Mouse (Mus musculus): ENCODE data around the gene Gm17509.
"Not testable (repeated sequence)": the region's sequence is repeated elsewhere in the genome, so short reads cannot be mapped to it uniquely, and the experiment has no call there.

The Gm17509 gene

DNA sequence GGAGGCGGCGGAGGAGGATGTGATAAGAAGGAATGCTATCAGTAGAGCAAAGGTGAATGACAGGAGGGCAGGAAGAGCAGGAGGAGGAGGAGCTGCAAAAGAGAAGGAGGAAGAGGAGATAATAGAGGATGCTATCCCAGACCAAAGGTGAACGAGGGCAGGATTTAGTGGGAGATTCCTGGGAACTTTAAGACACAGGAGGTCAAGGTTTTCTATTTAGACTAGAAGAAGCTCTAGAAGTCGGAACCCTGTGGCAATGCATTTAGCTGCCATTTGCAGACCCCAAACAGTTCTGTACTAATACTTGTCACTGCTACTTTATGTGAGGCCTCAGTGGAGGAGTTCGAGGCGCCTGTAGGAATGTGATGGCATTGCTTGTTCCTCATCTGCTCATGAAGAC lies 12.6 kb downstream of the Gm17509 start, which contains the start of gene Emb:
Gene Emb (plus strand): TSS at position 301 of the 400 bp plus-strand sequence.
- no peak for DNase-seq (ENCODE audit: low read depth in 2 of 2, low spot score in 2 of 2)

DNA sequence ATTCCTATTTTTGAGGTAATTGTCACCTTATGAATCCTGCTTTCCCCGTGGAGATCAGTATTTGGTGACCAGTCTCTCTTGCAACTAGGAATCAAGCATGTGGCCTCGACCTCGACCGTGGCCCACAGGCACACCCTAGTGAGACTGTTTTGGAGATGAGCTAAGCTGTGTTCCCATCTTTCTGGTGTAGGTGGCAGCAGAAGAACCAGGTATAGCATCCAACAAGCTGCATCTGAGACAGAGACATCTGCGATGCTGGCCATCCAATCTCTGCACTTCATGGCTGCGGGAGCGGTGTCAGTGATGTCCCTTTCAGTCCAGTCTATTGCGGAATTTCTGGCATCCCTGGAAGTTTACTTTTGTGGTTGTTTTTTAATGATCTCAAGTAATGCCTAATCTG lies 14.8 kb downstream of the Gm17509 start:
- no peak for DNase-seq (ENCODE audit: low read depth in 2 of 2, low spot score in 2 of 2)

DNA sequence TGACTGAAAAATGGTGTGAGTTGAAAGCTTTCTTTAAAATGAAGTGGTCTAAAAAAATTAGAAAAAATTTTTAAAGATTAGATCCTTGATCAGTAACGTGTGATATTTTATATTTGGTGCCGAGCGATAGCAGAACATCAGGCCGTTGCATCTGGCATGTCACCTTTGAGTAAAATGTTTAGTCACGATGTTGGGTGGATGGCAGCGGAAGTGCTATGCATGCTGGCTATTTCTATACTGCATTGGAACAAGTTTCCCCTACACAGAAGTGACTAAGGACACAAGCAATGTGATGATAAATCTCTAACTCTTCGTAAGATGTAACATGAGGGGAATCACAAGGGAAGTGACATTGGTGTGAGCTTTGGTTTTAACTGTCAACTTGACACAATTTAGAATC lies 16.2 kb downstream of the Gm17509 start:
- no peak for DNase-seq (ENCODE audit: low read depth in 2 of 2, low spot score in 2 of 2)

DNA sequence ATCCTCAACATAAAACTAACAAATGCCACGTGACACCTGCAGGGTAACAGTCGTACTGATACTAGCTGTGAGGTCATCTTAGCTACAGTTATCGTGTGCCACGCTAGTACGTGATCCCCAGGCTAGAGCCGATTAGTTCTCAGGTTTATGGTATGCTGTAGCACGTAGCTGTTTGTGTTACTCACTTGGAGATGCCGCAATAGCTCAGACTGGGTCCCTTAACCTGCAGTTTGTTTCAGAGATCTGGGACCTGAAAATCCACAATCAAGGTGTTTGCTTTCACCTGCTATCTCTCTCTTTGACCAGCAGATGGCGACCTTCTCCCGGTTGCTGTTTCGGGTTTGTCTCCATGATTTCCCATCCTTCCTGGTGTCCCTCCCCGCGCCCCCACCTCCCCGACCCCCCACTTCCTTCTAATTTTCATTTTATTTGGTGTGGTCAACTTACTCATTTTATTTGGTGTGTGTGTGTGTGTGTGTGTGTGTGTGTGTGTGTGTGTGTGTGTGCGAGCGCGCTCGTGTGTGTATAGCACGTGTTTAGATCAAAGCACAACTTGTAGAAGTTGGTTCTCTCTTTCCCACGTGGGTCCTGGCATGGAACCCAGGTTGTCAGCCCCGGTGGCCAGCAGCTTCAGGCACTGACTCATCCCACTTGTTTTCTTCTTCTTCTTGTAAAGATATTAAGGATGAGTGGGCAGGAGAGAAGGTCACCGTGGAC lies 18.0 kb downstream of the Gm17509 start:
- DNase-seq (ENCODE audit: low read depth in 2 of 2, low spot score in 2 of 2) = peak; percentile 40 to 56

DNA sequence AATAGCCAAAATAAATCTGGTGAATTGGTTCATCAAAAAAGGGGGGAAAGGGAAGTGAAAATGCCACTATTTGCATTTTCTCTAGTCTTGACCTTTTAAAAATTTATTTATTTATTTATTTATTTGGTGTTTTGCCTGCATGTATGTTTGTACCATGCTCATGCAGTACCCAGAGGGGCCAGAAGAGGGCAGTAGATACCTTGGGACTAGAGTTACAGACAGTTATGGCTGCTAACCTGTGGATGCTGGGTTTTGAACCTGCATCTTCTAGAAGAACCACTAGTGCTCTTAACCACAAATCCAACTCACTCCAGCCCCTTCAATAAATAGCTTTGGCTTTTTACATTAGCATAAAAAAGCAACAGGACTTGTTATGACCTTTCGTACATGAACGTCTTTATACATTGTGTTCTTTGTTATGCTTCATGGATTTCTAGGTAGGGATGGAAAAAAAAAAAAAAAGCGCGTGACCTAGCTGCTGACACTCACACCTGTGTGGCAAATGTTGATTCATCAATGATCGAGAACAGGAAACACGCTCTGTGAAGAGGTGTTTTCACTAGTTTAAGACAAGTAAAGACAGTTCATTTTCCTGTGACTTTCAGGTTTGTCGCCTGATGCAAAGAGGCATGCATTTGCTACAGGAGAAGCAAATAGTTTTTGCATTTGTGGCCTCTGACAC lies 22.3 kb downstream of the Gm17509 start:
- peak; percentile 89 to 93 for DNase-seq (ENCODE audit: low read depth in 2 of 2, low spot score in 2 of 2)

DNA sequence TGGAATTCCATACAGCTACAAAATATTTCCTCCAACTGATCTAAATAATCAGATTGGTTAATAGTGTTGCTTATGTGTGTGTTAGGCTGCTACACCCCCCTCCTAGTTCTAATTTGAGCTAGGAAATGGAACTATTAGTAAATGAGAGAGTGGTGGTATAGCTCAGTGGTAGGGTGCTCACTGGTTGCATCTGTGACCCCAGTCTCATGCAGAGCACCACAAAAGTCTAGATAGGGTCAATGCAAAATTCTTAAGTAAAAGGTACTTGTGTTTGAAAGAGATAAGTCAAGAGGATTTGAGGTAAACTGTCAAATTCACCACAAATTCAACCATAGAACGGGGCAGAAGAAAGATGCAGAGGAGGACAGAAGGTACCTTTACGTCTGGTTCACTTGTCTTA lies 23.2 kb downstream of the Gm17509 start:
- DNase-seq (ENCODE audit: low read depth in 2 of 2, low spot score in 2 of 2) = no peak

DNA sequence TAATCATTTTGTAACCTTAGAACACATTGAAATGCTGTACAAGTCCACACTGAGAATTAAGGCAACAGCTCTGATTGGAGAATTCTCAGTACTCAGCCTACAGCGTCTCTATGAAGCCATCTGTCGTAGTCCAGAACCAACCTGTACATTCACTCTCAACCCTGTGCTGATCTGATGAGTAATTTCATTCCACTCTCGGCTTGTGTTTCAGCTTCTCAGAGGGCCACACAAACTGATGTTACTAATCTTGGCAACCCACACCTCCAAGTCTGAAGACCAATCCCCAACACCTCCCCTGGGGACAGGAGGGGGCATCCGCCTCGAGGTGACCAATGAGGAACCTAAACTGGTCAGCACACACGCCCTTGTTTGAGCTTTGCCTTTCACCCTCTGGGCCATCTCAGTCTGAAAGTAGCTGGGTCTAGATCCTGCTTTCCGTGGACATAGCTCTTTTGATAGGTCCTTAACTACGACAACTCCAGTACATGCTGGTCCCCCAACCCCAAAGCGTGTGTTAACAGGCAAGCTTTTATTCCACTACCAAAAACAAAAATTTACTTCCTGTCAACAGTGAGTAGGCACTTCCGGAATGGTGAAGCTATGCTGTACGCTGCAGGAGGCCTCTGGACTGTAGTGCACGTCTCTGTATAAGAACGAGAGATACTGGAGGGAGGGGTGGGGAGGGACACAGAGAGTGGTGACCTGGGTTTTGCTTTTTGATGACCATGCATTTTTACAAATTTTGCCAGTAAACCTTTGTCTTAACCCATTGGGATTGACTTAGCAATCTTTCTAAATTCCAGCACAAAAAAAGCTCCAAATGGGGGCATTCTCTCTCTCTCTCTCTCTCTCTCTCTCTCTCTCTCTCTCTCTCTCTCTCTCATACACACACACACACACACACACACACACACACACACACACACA lies 25.0 kb downstream of the Gm17509 start:
- peak in 1 of 2 experiments; percentile 37 for DNase-seq (ENCODE audit: low read depth in 2 of 2, low spot score in 2 of 2)

DNA sequence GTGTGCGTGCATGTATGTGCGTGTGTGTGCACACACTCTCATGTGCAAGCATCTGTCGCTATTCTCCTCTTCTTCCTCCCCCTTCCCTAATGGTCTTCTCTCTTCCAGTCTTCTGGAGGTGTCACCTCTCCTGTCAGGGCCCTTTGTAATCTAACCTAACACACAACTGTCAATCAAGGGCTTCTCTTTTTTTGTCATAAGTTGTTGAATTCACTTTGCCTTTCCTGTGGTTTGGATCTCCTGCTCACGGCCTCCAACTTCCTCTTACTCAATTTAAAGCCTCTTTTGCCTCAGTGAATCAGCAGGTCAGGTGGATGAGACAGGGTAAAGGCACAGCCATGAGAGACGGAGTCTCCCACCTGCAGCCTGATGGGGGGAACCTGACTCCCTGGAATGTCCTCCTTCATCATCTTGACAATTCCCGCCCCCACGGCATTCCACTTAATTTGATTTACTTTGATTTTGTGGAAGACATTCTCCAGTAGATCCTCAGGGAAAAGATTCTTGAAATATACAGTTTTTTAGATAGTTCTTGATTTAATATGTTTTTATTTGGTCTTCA lies 27.4 kb downstream of the Gm17509 start:
- no peak for DNase-seq (ENCODE audit: low read depth in 2 of 2, low spot score in 2 of 2)

DNA sequence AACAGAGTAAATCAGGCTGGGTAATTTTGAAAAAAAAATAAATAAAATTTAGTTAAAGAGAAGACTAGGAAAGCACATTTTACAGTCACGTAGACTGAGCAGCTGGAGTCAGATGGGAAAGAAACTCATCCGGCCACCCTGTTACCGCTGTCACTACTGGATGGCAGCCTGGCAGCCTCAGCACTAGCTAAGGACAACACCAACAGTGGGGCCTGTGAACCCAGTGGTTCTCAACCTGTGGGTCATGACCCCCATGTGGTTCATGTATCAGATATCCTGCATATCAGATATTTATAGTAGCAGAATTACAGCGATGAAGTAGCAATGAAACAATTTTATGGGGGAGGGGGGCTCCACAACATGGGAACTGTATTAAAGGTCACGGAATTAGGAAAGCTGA lies 28.7 kb downstream of the Gm17509 start:
- DNase-seq (ENCODE audit: low read depth in 2 of 2, low spot score in 2 of 2) = no peak

DNA sequence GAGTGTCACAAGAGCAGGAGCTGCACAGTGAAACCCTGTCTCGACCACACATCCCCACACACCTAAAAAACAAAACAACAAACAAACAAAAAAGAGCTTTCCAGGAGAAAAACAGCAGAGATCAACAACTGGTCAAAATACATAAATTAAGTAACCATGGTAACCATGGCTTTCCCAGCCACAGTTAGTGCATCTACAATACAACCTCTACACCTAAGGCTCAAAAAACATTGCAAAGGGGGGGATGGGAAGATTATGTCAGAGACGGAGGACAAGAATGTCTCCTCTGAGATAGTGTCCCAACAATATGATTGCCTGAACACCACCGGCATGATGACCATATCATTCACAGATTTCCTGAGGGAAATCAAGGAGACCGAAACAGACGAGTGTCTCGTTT lies 35.5 kb downstream of the Gm17509 start:
- DNase-seq (ENCODE audit: low read depth in 2 of 2, low spot score in 2 of 2) = no peak

DNA sequence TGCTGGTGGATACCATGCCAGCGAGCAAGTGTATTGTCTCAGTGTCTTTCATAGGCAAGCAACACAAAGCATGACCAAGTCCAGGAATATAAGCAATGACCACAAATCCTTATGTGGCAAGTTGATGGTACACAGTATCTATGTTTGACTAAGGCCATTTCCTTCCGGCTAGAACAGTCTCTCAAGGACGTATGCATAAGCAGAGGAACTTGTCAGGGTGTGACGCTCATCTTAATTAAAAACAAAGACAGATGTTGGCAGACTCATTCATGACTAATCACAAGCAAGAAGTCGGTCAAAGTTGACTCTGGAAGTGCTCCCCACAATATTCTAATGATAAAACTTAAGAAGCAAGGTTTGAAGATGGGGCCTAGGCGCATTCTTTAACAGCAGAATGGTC lies 37.6 kb downstream of the Gm17509 start:
- DNase-seq (ENCODE audit: low read depth in 2 of 2, low spot score in 2 of 2) = no peak

DNA sequence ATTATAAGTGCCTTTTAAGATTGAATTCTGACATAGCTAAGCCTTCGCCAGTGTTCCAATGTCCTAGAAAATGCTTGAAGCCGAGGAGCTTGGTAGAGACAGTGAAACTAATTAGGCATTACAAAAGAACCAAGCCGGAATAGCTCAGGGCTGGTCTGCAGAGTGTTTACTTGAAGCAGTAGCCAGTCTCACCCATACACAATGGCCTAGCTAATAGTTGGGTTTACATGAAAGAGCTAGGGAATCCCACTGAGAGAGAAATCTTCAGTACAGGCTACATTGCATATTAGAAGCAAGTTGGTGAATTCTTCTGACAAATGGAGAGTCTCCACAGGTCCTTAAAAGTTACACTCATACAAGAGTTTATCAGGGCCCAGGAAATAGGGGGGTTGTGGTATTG lies 40.0 kb downstream of the Gm17509 start:
- DNase-seq (ENCODE audit: low read depth in 2 of 2, low spot score in 2 of 2) = not testable (repeated sequence)
